Mouse (Mus musculus) kidney, postnatal 14 days (tissue): ENCODE data around the gene Cldn14.

Experiments
- DNase-seq: peaks from one replicate; pipeline ENCODE4 v3.0.0; 2022; ENCODE audit warnings: mixed read lengths

The Cldn14 gene

GRCm38 (mm10) chr16:93910735-93911665 lies 97.6 kb downstream of the Cldn14 start:
- peak; percentile 26 for DNase-seq

GRCm38 (mm10) chr16:93909936-93910335 lies 98.7 kb downstream of the Cldn14 start:
- DNase-seq = peak; percentile 59

GRCm38 (mm10) chr16:93908196-93908595 lies 100.4 kb downstream of the Cldn14 start:
- DNase-seq = no peak

GRCm38 (mm10) chr16:93907761-93908160 lies 100.9 kb downstream of the Cldn14 start:
- no peak for DNase-seq

GRCm38 (mm10) chr16:93906156-93907014 lies 102.3 kb downstream of the Cldn14 start:
- DNase-seq = peak; percentile 85

GRCm38 (mm10) chr16:93903027-93903426 lies 105.6 kb downstream of the Cldn14 start:
- DNase-seq = peak; percentile 42

- no peak for DNase-seq
Observed at GRCm38 (mm10) chr16:93893285-93893684, 115.4 kb downstream of the Cldn14 start.

GRCm38 (mm10) chr16:93890948-93891604 lies 117.6 kb downstream of the Cldn14 start:
- DNase-seq = no peak

- no peak for DNase-seq
Observed at GRCm38 (mm10) chr16:93888481-93888880, 120.2 kb downstream of the Cldn14 start.

- no peak for DNase-seq
Observed at GRCm38 (mm10) chr16:93884722-93885113, 123.9 kb downstream of the Cldn14 start.

GRCm38 (mm10) chr16:93884086-93884721 lies 124.4 kb downstream of the Cldn14 start:
- DNase-seq = peak; percentile 40

- DNase-seq = peak; percentile 98
Observed at GRCm38 (mm10) chr16:93883423-93884085, 125.1 kb downstream of the Cldn14 start, which contains the start of gene Chaf1b. Gene Chaf1b (plus strand): TSS chr16:93883901.

- no peak for DNase-seq
Observed at GRCm38 (mm10) chr16:93877612-93878380, 130.8 kb downstream of the Cldn14 start.

- no peak for DNase-seq
Observed at GRCm38 (mm10) chr16:93874841-93875240, 133.8 kb downstream of the Cldn14 start.
